Mouse (Mus musculus): Measurements from ENCODE around the gene Hist2h3c2. TPM values are rescaled to one million over a fixed set of nuclear protein-coding genes. Genes with fewer than 3 reads are reported as not detected.
"Not testable (repeated sequence)": the region's sequence is repeated elsewhere in the genome, so short reads cannot be mapped to it uniquely, and the experiment has no call there.

The Hist2h3c2 gene
- polyA plus RNA-seq, 1 experiment, result 4.5 TPM

GRCm38 (mm10) chr3:96219191-96219641 is 19.7 kb downstream of the Hist2h3c2 start:
- TF ChIP-seq POLR2A (IDR thresholded peaks at IDR 0.05; ENCODE audit: borderline replicate concordance, insufficient read depth, low read length), result no peak
- peak; percentile 44; the same call in 1 of the 2 replicates for TF ChIP-seq CTCF (IDR thresholded peaks at IDR 0.05; ENCODE audit: borderline replicate concordance, insufficient read depth, low read depth, low read length)
- Histone ChIP-seq H3K4me1 (ENCODE audit: control insufficient read depth, insufficient read depth, low read length) (peaks cover 4% of the 10 kb centered on the region; the same call in 1 of the 2 replicates), H3K27me3 (ENCODE audit: control insufficient read depth, insufficient read depth, low read length) (no peaks in the 10 kb centered on the region), H3K27ac (ENCODE audit: insufficient read depth, low read length) (peak overlapping the region; percentile 99), H3K4me3 (replicated peaks; ENCODE audit: insufficient read depth, low read depth, low read length) (peak overlapping the region; percentile 91)
- under 1% methylated on average over 12 of the region's 12 CpGs for WGBS
- DNase-seq, result peak in 1 of 2 experiments; percentile 62

- no peak overlapping the region for H3K4me3 ChIP-seq (replicated peaks; ENCODE audit: insufficient read depth, low read depth, low read length)
- 17% methylated on average over 15 of the region's 15 CpGs for WGBS
- no peaks in the 10 kb centered on the region for H3K4me1 ChIP-seq (ENCODE audit: control insufficient read depth, insufficient read depth, low read length)
- H3K27me3 ChIP-seq (ENCODE audit: control insufficient read depth, insufficient read depth, low read length), result no peaks in the 10 kb centered on the region
- no peak for TF ChIP-seq POLR2A (IDR thresholded peaks at IDR 0.05; ENCODE audit: borderline replicate concordance, insufficient read depth, low read length)
- TF ChIP-seq CTCF (IDR thresholded peaks at IDR 0.05; ENCODE audit: borderline replicate concordance, insufficient read depth, low read depth, low read length), result peak; percentile 23; the same call in 1 of the 2 replicates
- no peak for DNase-seq
- no peak overlapping the region for H3K27ac ChIP-seq (ENCODE audit: insufficient read depth, low read length)
Observed at GRCm38 (mm10) chr3:96209242-96209641, 29.7 kb downstream of the Hist2h3c2 start.

- no peak overlapping the region for H3K4me3 ChIP-seq (replicated peaks; ENCODE audit: insufficient read depth, low read depth, low read length)
- TF ChIP-seq POLR2A (IDR thresholded peaks at IDR 0.05; ENCODE audit: borderline replicate concordance, insufficient read depth, low read length) (no peak), CTCF (IDR thresholded peaks at IDR 0.05; ENCODE audit: borderline replicate concordance, insufficient read depth, low read depth, low read length) (no peak)
- DNase-seq, result no peak
- H3K4me1 ChIP-seq (ENCODE audit: control insufficient read depth, insufficient read depth, low read length), result no peaks in the 10 kb centered on the region
- 80% methylated on average over 3 of the region's 3 CpGs for WGBS
- H3K27me3 ChIP-seq (ENCODE audit: control insufficient read depth, insufficient read depth, low read length), result no peaks in the 10 kb centered on the region
- H3K27ac ChIP-seq (ENCODE audit: insufficient read depth, low read length), result no peak overlapping the region
Observed at GRCm38 (mm10) chr3:96207819-96208218, 31.1 kb downstream of the Hist2h3c2 start.

- H3K4me1 ChIP-seq (ENCODE audit: control insufficient read depth, insufficient read depth, low read length), result no peaks in the 10 kb centered on the region; the same call in 1 of the 2 replicates
- no peak for DNase-seq
- no peaks in the 10 kb centered on the region for H3K27me3 ChIP-seq (ENCODE audit: control insufficient read depth, insufficient read depth, low read length)
- WGBS, result 48% methylated on average over 2 of the region's 2 CpGs
- no peak overlapping the region for H3K4me3 ChIP-seq (replicated peaks; ENCODE audit: insufficient read depth, low read depth, low read length)
- TF ChIP-seq POLR2A (IDR thresholded peaks at IDR 0.05; ENCODE audit: borderline replicate concordance, insufficient read depth, low read length) (no peak), CTCF (IDR thresholded peaks at IDR 0.05; ENCODE audit: borderline replicate concordance, insufficient read depth, low read depth, low read length) (no peak)
- no peak overlapping the region for H3K27ac ChIP-seq (ENCODE audit: insufficient read depth, low read length)
Observed at GRCm38 (mm10) chr3:96199731-96200130, 39.2 kb downstream of the Hist2h3c2 start.

GRCm38 (mm10) chr3:96198601-96199251 is 40.2 kb downstream of the Hist2h3c2 start:
- not testable (repeated sequence) for H3K4me1 ChIP-seq (ENCODE audit: control insufficient read depth, insufficient read depth, low read length); DNase-seq; H3K27me3 ChIP-seq (ENCODE audit: control insufficient read depth, insufficient read depth, low read length); H3K4me3 ChIP-seq (replicated peaks; ENCODE audit: insufficient read depth, low read depth, low read length); H3K27ac ChIP-seq (ENCODE audit: insufficient read depth, low read length)
- WGBS, result 34% methylated on average over 8 of the region's 8 CpGs

- WGBS, result 9% methylated on average over 6 of the region's 6 CpGs
- no peak overlapping the region for H3K4me3 ChIP-seq (replicated peaks; ENCODE audit: insufficient read depth, low read depth, low read length)
- TF ChIP-seq CTCF (IDR thresholded peaks at IDR 0.05; ENCODE audit: borderline replicate concordance, insufficient read depth, low read depth, low read length) (no peak), POLR2A (IDR thresholded peaks at IDR 0.05; ENCODE audit: borderline replicate concordance, insufficient read depth, low read length) (no peak)
- H3K27ac ChIP-seq (ENCODE audit: insufficient read depth, low read length), result no peak overlapping the region
- no peak for DNase-seq
- H3K27me3 ChIP-seq (ENCODE audit: control insufficient read depth, insufficient read depth, low read length), result no peaks in the 10 kb centered on the region
- no peaks in the 10 kb centered on the region; the same call in 1 of the 2 replicates for H3K4me1 ChIP-seq (ENCODE audit: control insufficient read depth, insufficient read depth, low read length)
Observed at GRCm38 (mm10) chr3:96198181-96198580, 40.7 kb downstream of the Hist2h3c2 start.

- WGBS, result under 1% methylated on average over 50 of the region's 50 CpGs
- peak overlapping the region; percentile 56 for H3K27ac ChIP-seq (ENCODE audit: insufficient read depth, low read length)
- TF ChIP-seq POLR2A (IDR thresholded peaks at IDR 0.05; ENCODE audit: borderline replicate concordance, insufficient read depth, low read length) (peak; percentile 98), CTCF (IDR thresholded peaks at IDR 0.05; ENCODE audit: borderline replicate concordance, insufficient read depth, low read depth, low read length) (no peak)
- H3K27me3 ChIP-seq (ENCODE audit: control insufficient read depth, insufficient read depth, low read length), result no peaks in the 10 kb centered on the region
- H3K4me3 ChIP-seq (replicated peaks; ENCODE audit: insufficient read depth, low read depth, low read length), result peak overlapping the region; percentile 65
- H3K4me1 ChIP-seq (ENCODE audit: control insufficient read depth, insufficient read depth, low read length), result no peaks in the 10 kb centered on the region; the same call in 1 of the 2 replicates
- peak; percentile 93 to 95 for DNase-seq
Observed at GRCm38 (mm10) chr3:96197129-96197749, 41.7 kb downstream of the Hist2h3c2 start.

Data from cerebellum, adult 2 months (tissue).